Mouse (Mus musculus) monocyte, adult 59 days (primary cell): ENCODE results near the gene Anapc10. TPM values are rescaled to one million over a fixed set of nuclear protein-coding genes. Genes with fewer than 3 reads are reported as not detected.

Source experiments
- total RNA-seq, 2 experiments: library from RNA; stranded (reverse); gene quantifications; one replicate each; pipeline ENCODE4 v1.2.4; 2023

The Anapc10 gene
- total RNA-seq: 10 to 100 TPM in 1 of 2 experiments, 1 to 10 TPM in 1; 8.1 to 15.3 TPM

DNA sequence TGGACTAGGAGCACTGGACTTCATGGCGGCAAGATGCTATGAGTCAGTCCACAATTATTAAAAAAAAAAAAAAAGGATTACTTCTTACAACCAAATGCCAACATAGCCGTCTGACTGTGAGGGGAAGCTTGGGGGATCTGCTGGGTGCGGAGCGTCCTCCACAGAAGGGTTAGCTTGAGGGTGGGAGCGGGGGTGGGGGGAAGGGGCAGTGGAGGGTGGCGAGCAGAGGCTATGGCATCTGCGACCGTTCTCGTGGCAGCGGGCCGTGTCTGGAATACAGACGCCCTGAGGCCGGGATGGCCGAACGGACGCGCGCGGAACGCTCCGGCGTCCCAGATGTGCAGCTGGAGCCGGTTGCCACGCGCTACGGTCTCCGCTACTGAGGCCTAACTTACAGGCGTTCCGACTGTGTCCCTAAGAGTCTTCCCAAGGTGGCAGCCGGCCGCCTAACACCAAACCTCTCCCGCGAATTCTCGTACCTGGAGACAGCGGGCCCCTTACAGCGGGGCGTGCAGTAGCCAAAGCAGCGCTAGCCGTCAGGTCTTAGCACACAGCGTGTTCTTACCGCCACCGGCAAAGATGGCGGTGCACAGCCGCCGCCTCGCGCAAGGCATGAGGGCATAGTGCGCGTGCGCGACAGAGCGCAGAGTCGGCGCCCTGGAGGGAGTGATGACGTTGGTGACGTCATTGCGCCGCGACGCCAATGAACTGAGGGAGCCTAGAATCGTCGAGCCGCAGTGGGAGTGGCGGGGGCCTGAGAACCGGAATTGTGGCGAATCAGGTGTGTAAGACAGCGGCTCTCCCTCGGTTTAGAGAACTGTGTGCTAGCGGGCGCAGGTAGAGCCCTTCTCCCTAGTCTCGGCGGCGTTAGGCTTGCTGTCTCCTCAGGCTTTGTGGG lies at the start of gene Anapc10, which contains the start of gene Abce1:
Gene Anapc10 (plus strand): TSS at position 757 of the 898 bp plus-strand sequence.
Gene Abce1 (minus strand): TSS at position 677 of the 898 bp plus-strand sequence.

Other genes starting within 250 kb of the Anapc10 start
- gene Otud4, start 72.2 kb upstream of the Anapc10 start, total RNA-seq: 10 to 100 TPM; 42.9 to 50.9 TPM
- gene Abce1, start 80 bp upstream of the Anapc10 start, total RNA-seq: 10 to 100 TPM; 40.6 to 41.9 TPM